Mouse (Mus musculus): ENCODE results near the gene Pram1. TPM values are rescaled to one million over a fixed set of nuclear protein-coding genes. Genes with fewer than 3 reads are reported as not detected.

Gene Pram1
- polyA plus RNA-seq, 1 experiment from 2014 or later, result 0.27 TPM

DNA sequence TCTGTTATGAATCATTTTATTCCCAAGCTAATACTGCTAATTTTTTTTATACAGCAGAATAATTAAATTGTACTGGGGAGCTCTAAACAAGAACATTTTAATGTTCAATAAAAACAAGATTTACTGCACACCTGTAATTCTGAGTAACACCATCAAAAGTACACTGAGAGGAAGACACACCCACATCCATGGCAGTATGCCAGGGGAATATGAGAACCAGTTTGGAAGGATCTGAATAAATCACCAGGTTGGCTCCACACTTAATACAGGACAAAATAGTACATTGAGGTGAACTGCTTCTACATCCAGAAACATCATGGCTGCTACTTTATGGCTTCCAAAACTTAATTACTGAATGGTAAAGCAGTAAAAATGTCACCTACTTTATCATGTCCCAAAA lies 37.6 kb downstream of the Pram1 start:
- peaks cover 16% of the 10 kb centered on the region for H3K36me3 ChIP-seq
- ATAC-seq (ENCODE audit: insufficient number of reproducible peaks, low FRiP score, low TSS enrichment, low read depth), result no peak

DNA sequence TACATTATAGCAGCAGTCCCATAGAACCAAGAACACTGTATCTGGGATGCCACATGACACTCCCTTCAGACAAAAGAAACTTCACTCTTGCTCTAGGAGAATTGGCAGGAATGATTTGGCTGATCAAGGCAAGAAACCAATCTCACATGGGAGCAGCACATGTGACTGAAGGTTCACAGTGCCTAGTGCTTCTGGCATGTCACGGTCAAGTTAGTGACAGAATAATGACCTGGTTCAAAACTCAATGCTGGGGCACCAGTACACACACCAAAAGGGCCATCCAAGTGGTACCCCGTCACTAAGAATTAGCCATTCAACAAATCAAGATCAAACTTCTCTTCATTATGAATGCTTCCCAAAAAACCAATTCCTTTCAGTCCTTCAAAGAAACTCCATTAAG lies 38.2 kb downstream of the Pram1 start:
- peaks cover 16% of the 10 kb centered on the region for H3K36me3 ChIP-seq
- no peak overlapping the region for H3K4me2 ChIP-seq
- H3K9ac ChIP-seq, result no peak overlapping the region
- no peaks in the 10 kb centered on the region for H3K27me3 ChIP-seq
- no peaks in the 10 kb centered on the region for H3K9me3 ChIP-seq
- H3K27ac ChIP-seq, result no peak overlapping the region
- H3K4me3 ChIP-seq, result no peak overlapping the region
- no peak for ATAC-seq (ENCODE audit: insufficient number of reproducible peaks, low FRiP score, low TSS enrichment, low read depth)
- 92% methylated on average over 2 of the region's 2 CpGs for WGBS
- peaks cover 9% of the 10 kb centered on the region; the same call in 1 of the 2 replicates for H3K4me1 ChIP-seq

More for the DNA sequence above, 37.6 kb downstream of the Pram1 start:
- no peaks in the 10 kb centered on the region for H3K9me3 ChIP-seq
- H3K4me1 ChIP-seq, result peaks cover 9% of the 10 kb centered on the region; the same call in 1 of the 2 replicates
- no peak overlapping the region for H3K9ac ChIP-seq
- no peaks in the 10 kb centered on the region for H3K27me3 ChIP-seq
- no peak overlapping the region for H3K4me2 ChIP-seq
- no peak overlapping the region for H3K4me3 ChIP-seq
- H3K27ac ChIP-seq, result no peak overlapping the region

DNA sequence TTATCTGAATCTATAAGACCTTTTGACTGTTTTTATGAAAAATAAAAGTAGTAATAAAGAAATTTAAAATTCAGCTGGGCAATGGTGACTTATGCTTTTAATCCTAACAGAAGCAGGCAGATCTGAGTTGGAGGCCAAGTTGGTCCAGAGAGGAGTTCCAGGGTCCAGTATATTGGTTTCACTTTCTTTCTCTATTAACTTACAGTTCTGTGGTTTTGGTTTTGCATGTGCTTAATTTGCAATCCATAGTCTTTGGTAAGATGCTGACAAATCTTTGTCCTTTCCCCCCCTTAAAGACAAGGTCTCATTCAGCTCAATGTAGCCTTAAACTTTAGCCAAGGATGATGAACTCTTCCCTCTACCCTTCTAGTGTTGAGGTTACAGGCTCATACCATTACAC lies 40.9 kb downstream of the Pram1 start:
- no peaks in the 10 kb centered on the region for H3K27me3 ChIP-seq
- peaks cover 16% of the 10 kb centered on the region; the same call in 1 of the 2 replicates for H3K36me3 ChIP-seq
- ATAC-seq (ENCODE audit: insufficient number of reproducible peaks, low FRiP score, low TSS enrichment, low read depth), result no peak
- no peaks in the 10 kb centered on the region for H3K9me3 ChIP-seq
- H3K4me2 ChIP-seq, result no peak overlapping the region
- no peak overlapping the region for H3K4me3 ChIP-seq
- H3K27ac ChIP-seq, result no peak overlapping the region
- H3K9ac ChIP-seq, result no peak overlapping the region
- peaks cover 25% of the 10 kb centered on the region for H3K4me1 ChIP-seq

DNA sequence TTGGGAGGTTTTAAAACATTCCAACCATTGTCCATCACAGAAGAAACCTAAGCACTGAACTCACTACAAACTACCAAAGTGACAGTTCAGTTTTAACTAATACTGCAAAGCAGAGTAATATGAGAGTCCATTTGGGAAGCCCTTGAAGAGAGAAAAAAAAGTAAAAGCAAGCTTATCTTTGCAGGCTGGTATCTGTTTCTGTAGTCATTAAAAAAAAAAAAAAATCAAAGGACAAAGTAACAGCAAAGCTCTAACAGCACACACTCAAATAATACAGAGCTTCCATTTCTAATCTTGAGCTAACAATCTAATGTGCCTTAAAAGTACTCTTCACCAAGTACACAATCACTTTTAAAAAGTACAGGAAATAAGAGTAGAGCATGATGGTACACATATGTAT lies 43.9 kb downstream of the Pram1 start:
- H3K27me3 ChIP-seq, result no peaks in the 10 kb centered on the region
- H3K4me2 ChIP-seq, result no peak overlapping the region
- H3K4me3 ChIP-seq, result no peak overlapping the region
- no peak overlapping the region for H3K9ac ChIP-seq
- H3K36me3 ChIP-seq, result 0 out of 2 replicates have a peak, but pooled peaks cover 8% of the 10 kb centered on the region
- no peak for ATAC-seq (ENCODE audit: insufficient number of reproducible peaks, low FRiP score, low TSS enrichment, low read depth)
- H3K27ac ChIP-seq, result no peak overlapping the region
- H3K4me1 ChIP-seq, result peaks cover 28% of the 10 kb centered on the region
- H3K9me3 ChIP-seq, result no peaks in the 10 kb centered on the region

DNA sequence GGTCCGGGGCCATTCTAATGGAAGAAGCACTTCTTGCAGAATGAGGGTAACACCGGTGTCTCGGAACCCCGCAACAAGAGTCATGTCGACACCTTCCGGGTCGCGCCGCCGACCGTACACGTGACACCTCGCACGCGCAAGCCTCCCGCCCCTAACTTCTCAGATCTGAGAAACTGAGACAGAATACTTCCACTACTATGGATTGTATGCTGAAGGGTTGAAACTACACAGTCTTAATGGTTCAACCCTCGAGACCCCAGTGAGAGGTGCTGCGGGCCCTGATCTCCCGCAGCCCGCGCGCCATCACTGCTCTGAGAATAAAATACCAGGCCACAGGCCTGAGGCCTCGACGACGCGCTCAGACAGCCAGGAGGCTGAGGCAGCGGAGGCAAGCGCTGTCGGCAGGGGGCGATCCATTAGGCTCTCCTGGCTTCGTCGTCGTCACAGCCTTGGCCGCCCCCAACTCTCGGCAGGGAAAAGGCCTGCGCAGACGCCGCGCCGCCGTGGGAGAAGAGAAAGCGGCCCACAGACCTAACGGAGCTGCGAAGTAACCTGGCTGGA lies 46.9 kb downstream of the Pram1 start:
- H3K27ac ChIP-seq, result peak overlapping the region; percentile 96
- no peaks in the 10 kb centered on the region for H3K9me3 ChIP-seq
- peak overlapping the region; percentile 97 for H3K9ac ChIP-seq
- no peaks in the 10 kb centered on the region for H3K27me3 ChIP-seq
- peak overlapping the region; percentile 91 for H3K4me3 ChIP-seq
- under 1% methylated on average over 44 of the region's 44 CpGs for WGBS
- no peaks in the 10 kb centered on the region for H3K36me3 ChIP-seq
- peaks cover 25% of the 10 kb centered on the region for H3K4me1 ChIP-seq
- ATAC-seq (ENCODE audit: insufficient number of reproducible peaks, low FRiP score, low TSS enrichment, low read depth), result peak; percentile 66; the same call in 1 of the 2 replicates
- peak overlapping the region; percentile 72 for H3K4me2 ChIP-seq

DNA sequence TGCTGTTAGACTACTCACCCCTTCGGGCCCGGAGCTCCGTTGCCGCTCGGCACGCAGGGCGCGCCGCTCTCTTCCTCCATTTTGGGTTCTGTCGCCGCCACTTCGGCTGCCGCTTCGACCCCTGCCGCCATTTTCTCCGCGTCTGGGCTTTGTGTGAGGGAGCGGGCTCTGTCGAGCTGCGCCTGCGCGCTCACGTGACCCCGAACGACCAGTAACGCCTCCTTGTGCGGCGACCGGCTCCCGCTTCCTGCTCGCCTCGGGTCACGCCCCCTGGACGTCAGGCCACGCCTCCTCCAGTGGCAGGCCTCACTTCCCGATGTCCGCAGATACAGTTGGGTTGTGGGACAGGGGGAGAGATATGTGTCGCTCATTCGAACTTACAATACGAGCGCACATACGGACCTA lies 47.4 kb downstream of the Pram1 start:
- Histone ChIP-seq H3K27ac (peak overlapping the region; percentile 96), H3K36me3 (no peaks in the 10 kb centered on the region), H3K27me3 (no peaks in the 10 kb centered on the region), H3K4me2 (peak overlapping the region; percentile 72), H3K4me1 (peaks cover 25% of the 10 kb centered on the region), H3K9me3 (no peaks in the 10 kb centered on the region), H3K4me3 (peak overlapping the region; percentile 91), H3K9ac (peak overlapping the region; percentile 97)
- ATAC-seq (ENCODE audit: insufficient number of reproducible peaks, low FRiP score, low TSS enrichment, low read depth), result peak; percentile 97
- WGBS, result under 1% methylated on average over 42 of the region's 42 CpGs

DNA sequence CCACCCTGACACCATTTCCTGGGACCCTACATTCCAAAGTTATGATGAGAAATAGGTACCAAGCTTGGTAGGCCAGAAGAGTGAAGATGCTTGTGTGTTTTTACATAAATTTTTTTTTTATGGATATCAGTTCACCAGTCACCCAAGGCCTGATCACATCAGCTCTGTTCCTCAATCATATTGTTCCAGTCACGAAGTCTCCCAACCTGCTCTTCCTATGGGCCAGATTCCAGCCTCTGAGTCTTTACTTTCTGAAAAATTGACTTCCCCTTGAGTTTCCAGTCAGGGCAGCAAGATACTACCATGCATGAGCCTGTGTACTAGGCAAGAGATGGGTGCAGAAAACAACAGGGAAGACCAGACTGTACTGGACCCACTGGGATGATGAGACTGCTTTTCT lies 48.9 kb downstream of the Pram1 start, which contains the start of gene Hnrnpm:
Gene Hnrnpm, minus strand, starts transcription at position 101 of the 400 bp plus-strand sequence.
- H3K27me3 ChIP-seq, result no peaks in the 10 kb centered on the region
- H3K4me2 ChIP-seq, result peak within 1 kb of the TSS; percentile 72
- no peak for ATAC-seq (ENCODE audit: insufficient number of reproducible peaks, low FRiP score, low TSS enrichment, low read depth)
- WGBS, result 94% methylated on average over 1 of the region's 1 CpGs
- no peak within 1 kb of the TSS for H3K9ac ChIP-seq
- H3K9me3 ChIP-seq, result no peaks in the 10 kb centered on the region
- H3K4me1 ChIP-seq, result peaks cover 25% of the 10 kb centered on the region
- peak within 1 kb of the TSS; percentile 3; the same call in 1 of the 2 replicates for H3K27ac ChIP-seq
- H3K4me3 ChIP-seq, result peak within 1 kb of the TSS; percentile 91
- H3K36me3 ChIP-seq, result 0 out of 2 replicates have a peak, but pooled peaks cover 5% of the 10 kb centered on the region

Other genes with a start within 250 kb of the Pram1 start
- 17.2 and 17.6 TPM in 2 replicates for gene Zfp101, start 243.4 kb upstream of the Pram1 start, polyA plus RNA-seq (2015; fragmentation: Nextera tagmentation; extraction: Ambion mirVana)
- gene Actl9, start 205.2 kb upstream of the Pram1 start, polyA plus RNA-seq (2015; fragmentation: Nextera tagmentation; extraction: Ambion mirVana), result 0.18 TPM in 1 of 2 replicates, not detected in the other
- 91.1 and 94.0 TPM in 2 replicates for gene Adamts10, start 113.9 kb upstream of the Pram1 start, polyA plus RNA-seq (2015; fragmentation: Nextera tagmentation; extraction: Ambion mirVana)
- gene Myo1f, start 82.3 kb upstream of the Pram1 start, polyA plus RNA-seq (2015; fragmentation: Nextera tagmentation; extraction: Ambion mirVana), result 5.6 and 6.2 TPM in 2 replicates
- gene Zfp414, start 9.0 kb upstream of the Pram1 start, polyA plus RNA-seq (2015; fragmentation: Nextera tagmentation; extraction: Ambion mirVana), result 40.5 and 42.4 TPM in 2 replicates
- 274 and 281 TPM in 2 replicates for gene Hnrnpm, start 48.8 kb downstream of the Pram1 start, polyA plus RNA-seq (2015; fragmentation: Nextera tagmentation; extraction: Ambion mirVana)
- gene March2, start 80.6 kb downstream of the Pram1 start, polyA plus RNA-seq (2015; fragmentation: Nextera tagmentation; extraction: Ambion mirVana), result 62.6 and 65.6 TPM in 2 replicates
- 257 and 267 TPM in 2 replicates for gene Rab11b, start 122.5 kb downstream of the Pram1 start, polyA plus RNA-seq (2015; fragmentation: Nextera tagmentation; extraction: Ambion mirVana)
- 53.1 and 62.9 TPM in 2 replicates for gene Angptl4, start 143.8 kb downstream of the Pram1 start, polyA plus RNA-seq (2015; fragmentation: Nextera tagmentation; extraction: Ambion mirVana)
- 29.4 and 32.3 TPM in 2 replicates for gene Kank3, start 172.5 kb downstream of the Pram1 start, polyA plus RNA-seq (2015; fragmentation: Nextera tagmentation; extraction: Ambion mirVana)
- 716 and 1,053 TPM in 2 replicates for gene Rps28, start 186.5 kb downstream of the Pram1 start, polyA plus RNA-seq (2015; fragmentation: Nextera tagmentation; extraction: Ambion mirVana)
- 404 and 428 TPM in 2 replicates for gene Ndufa7, start 186.5 kb downstream of the Pram1 start, polyA plus RNA-seq (2015; fragmentation: Nextera tagmentation; extraction: Ambion mirVana)
- 53.1 and 54.8 TPM in 2 replicates for gene Cd320, start 205.0 kb downstream of the Pram1 start, polyA plus RNA-seq (2015; fragmentation: Nextera tagmentation; extraction: Ambion mirVana)
- gene Gm7029, start 235.8 kb downstream of the Pram1 start, polyA plus RNA-seq (2015; fragmentation: Nextera tagmentation; extraction: Ambion mirVana), result not detected in 2 replicates

Measured in limb, embryonic 15.5 days (tissue).